Mouse (Mus musculus): ENCODE results near the gene Dglucy. TPM values are rescaled to one million over a fixed set of nuclear protein-coding genes. Genes with fewer than 3 reads are reported as not detected.

Gene Dglucy
- polyA plus RNA-seq, 1 experiment from 2014 or later = 2.6 TPM

DNA sequence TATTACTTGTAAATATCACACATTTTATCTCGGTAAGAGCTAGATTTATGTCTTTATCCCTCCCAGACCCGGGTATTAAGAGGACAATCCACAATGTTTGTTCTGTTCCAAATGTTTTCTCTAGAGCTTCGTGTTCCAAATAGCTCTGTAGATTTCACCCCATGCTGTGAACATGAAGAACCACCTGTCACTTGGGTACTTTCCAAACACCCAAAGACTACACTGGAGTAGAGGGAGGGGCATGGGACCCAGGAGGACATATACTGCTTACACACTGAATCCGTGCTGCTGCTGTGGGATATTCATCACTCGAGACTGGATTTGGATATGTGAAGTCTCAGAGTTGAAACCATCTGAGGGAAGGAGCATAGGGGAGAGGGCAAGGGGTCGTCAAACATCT is 130.9 kb downstream of the Dglucy start:
- Histone ChIP-seq H3K36me3 (ENCODE audit: control insufficient read depth, insufficient read depth) (peaks cover 29% of the 10 kb centered on the region), H3K4me1 (replicated peaks; ENCODE audit: control insufficient read depth, insufficient read depth, low read length) (no peaks in the 10 kb centered on the region; the same call in 1 of the 2 replicates), H3K9ac (ENCODE audit: low read depth, low read length) (no peak overlapping the region), H3K4me3 (ENCODE audit: low read depth, low read length) (no peak overlapping the region), H3K9me3 (ENCODE audit: control insufficient read depth) (no peaks in the 10 kb centered on the region), H3K27me3 (replicated peaks; ENCODE audit: control insufficient read depth, insufficient read depth, low read length) (0 out of 2 replicates have a peak, but pooled peaks cover 9% of the 10 kb centered on the region), H3K4me2 (replicated peaks; ENCODE audit: low read depth) (no peak overlapping the region), H3K27ac (ENCODE audit: low read depth, low read length) (no peak overlapping the region)
- no peak for TF ChIP-seq CTCF (IDR thresholded peaks at IDR 0.05; ENCODE audit: low read depth)
- 35% methylated on average over 6 of the region's 6 CpGs for WGBS
- ATAC-seq = 0 out of 2 replicates have a peak, but pooled peaks have one; percentile 6

- no peak for TF ChIP-seq CTCF (IDR thresholded peaks at IDR 0.05; ENCODE audit: low read depth)
- Histone ChIP-seq H3K4me2 (replicated peaks; ENCODE audit: low read depth) (no peak overlapping the region), H3K4me3 (ENCODE audit: low read depth, low read length) (no peak overlapping the region), H3K4me1 (replicated peaks; ENCODE audit: control insufficient read depth, insufficient read depth, low read length) (no peaks in the 10 kb centered on the region; the same call in 1 of the 2 replicates), H3K27ac (ENCODE audit: low read depth, low read length) (no peak overlapping the region), H3K9me3 (ENCODE audit: control insufficient read depth) (no peaks in the 10 kb centered on the region), H3K9ac (ENCODE audit: low read depth, low read length) (no peak overlapping the region), H3K36me3 (ENCODE audit: control insufficient read depth, insufficient read depth) (peaks cover 38% of the 10 kb centered on the region), H3K27me3 (replicated peaks; ENCODE audit: control insufficient read depth, insufficient read depth, low read length) (0 out of 2 replicates have a peak, but pooled peaks cover 9% of the 10 kb centered on the region)
- no peak for ATAC-seq
- 75% methylated on average over 12 of the region's 12 CpGs for WGBS
Measured at GRCm38 (mm10) chr12:100910731-100911130, 131.9 kb downstream of the Dglucy start.

DNA sequence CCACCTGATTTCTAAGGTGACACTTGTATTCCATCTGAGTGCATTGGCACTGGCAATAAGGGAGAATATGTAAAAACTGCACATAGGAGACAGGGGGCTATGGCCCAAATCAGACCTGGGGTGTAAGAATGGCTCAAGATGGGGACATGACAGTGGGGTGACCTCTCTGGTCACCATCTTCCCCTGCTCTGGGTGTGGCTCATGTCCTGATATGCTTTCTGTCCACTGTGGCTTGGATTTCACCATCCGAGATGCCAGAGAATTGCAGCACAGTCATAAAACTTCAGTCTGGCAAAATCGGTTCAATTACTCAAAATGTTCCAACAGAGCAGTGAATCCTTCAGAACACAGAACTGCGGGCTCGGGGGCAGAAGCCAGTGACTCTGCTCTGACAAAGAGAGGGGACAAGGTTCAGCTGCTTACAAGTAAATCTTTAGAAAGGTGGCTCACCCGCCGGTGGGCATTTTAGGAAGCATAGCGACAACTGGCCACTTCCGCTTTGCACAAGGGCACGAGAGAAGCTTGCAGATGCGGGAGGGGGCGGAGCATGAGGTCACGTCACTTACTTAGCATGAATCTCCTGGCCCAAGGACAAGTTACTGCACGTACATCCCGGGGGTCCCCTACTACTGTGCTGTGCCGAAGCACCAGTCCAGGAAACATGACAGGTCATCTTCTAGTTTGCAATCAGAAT is 145.9 kb downstream of the Dglucy start:
- TF ChIP-seq CTCF (IDR thresholded peaks at IDR 0.05; ENCODE audit: low read depth) = no peak
- H3K9me3 ChIP-seq (ENCODE audit: control insufficient read depth) = no peaks in the 10 kb centered on the region
- no peak overlapping the region for H3K9ac ChIP-seq (ENCODE audit: low read depth, low read length)
- no peak for ATAC-seq
- H3K36me3 ChIP-seq (ENCODE audit: control insufficient read depth, insufficient read depth) = peaks cover 67% of the 10 kb centered on the region
- 87% methylated on average over 15 of the region's 15 CpGs for WGBS
- H3K27me3 ChIP-seq (replicated peaks; ENCODE audit: control insufficient read depth, insufficient read depth, low read length) = no peaks in the 10 kb centered on the region
- H3K27ac ChIP-seq (ENCODE audit: low read depth, low read length) = no peak overlapping the region
- H3K4me1 ChIP-seq (replicated peaks; ENCODE audit: control insufficient read depth, insufficient read depth, low read length) = no peaks in the 10 kb centered on the region
- no peak overlapping the region for H3K4me2 ChIP-seq (replicated peaks; ENCODE audit: low read depth)
- no peak overlapping the region for H3K4me3 ChIP-seq (ENCODE audit: low read depth, low read length)

GRCm38 (mm10) chr12:100925644-100926619 is 147.1 kb downstream of the Dglucy start:
- H3K4me3 ChIP-seq (ENCODE audit: low read depth, low read length) = no peak overlapping the region
- H3K27me3 ChIP-seq (replicated peaks; ENCODE audit: control insufficient read depth, insufficient read depth, low read length) = no peaks in the 10 kb centered on the region
- H3K9me3 ChIP-seq (ENCODE audit: control insufficient read depth) = no peaks in the 10 kb centered on the region
- peak; percentile 25; the same call in 1 of the 2 replicates for ATAC-seq
- WGBS = 69% methylated on average over 14 of the region's 14 CpGs
- peak; percentile 83 for TF ChIP-seq CTCF (IDR thresholded peaks at IDR 0.05; ENCODE audit: low read depth)
- no peaks in the 10 kb centered on the region for H3K4me1 ChIP-seq (replicated peaks; ENCODE audit: control insufficient read depth, insufficient read depth, low read length)
- no peak overlapping the region for H3K27ac ChIP-seq (ENCODE audit: low read depth, low read length)
- H3K4me2 ChIP-seq (replicated peaks; ENCODE audit: low read depth) = no peak overlapping the region
- no peak overlapping the region for H3K9ac ChIP-seq (ENCODE audit: low read depth, low read length)
- H3K36me3 ChIP-seq (ENCODE audit: control insufficient read depth, insufficient read depth) = peaks cover 70% of the 10 kb centered on the region

- H3K4me3 ChIP-seq (ENCODE audit: low read depth, low read length) = no peak overlapping the region
- no peak for ATAC-seq
- TF ChIP-seq CTCF (IDR thresholded peaks at IDR 0.05; ENCODE audit: low read depth) = no peak
- 91% methylated on average over 9 of the region's 9 CpGs for WGBS
- H3K4me2 ChIP-seq (replicated peaks; ENCODE audit: low read depth) = no peak overlapping the region
- H3K27me3 ChIP-seq (replicated peaks; ENCODE audit: control insufficient read depth, insufficient read depth, low read length) = no peaks in the 10 kb centered on the region
- H3K9me3 ChIP-seq (ENCODE audit: control insufficient read depth) = no peaks in the 10 kb centered on the region
- no peak overlapping the region for H3K9ac ChIP-seq (ENCODE audit: low read depth, low read length)
- no peak overlapping the region for H3K27ac ChIP-seq (ENCODE audit: low read depth, low read length)
- no peaks in the 10 kb centered on the region for H3K4me1 ChIP-seq (replicated peaks; ENCODE audit: control insufficient read depth, insufficient read depth, low read length)
- H3K36me3 ChIP-seq (ENCODE audit: control insufficient read depth, insufficient read depth) = peaks cover 74% of the 10 kb centered on the region
Measured at GRCm38 (mm10) chr12:100928286-100928685, 149.4 kb downstream of the Dglucy start.

DNA sequence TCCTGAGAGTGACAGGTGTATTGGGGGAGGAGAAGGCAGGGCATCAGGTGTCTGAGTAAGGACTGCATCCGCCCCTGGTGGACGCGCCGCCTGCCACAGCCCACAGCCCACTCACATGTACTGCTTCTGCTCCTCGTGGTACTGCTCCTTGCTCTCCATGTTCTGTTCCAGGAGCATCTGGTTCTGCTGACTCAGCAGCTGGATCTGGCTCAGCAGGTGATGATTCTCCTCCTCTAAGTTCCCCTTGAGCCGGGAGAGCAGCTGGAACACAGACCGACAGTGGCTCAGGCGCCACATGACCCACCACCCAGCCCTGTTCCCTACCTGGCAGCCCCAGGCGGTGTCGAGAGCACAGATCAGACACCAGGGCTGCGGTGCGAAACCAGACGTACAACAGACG is 152.8 kb downstream of the Dglucy start:
- Histone ChIP-seq H3K36me3 (ENCODE audit: control insufficient read depth, insufficient read depth) (peaks cover 68% of the 10 kb centered on the region), H3K4me1 (replicated peaks; ENCODE audit: control insufficient read depth, insufficient read depth, low read length) (no peaks in the 10 kb centered on the region), H3K27me3 (replicated peaks; ENCODE audit: control insufficient read depth, insufficient read depth, low read length) (no peaks in the 10 kb centered on the region), H3K9ac (ENCODE audit: low read depth, low read length) (no peak overlapping the region), H3K9me3 (ENCODE audit: control insufficient read depth) (no peaks in the 10 kb centered on the region), H3K4me2 (replicated peaks; ENCODE audit: low read depth) (no peak overlapping the region), H3K27ac (ENCODE audit: low read depth, low read length) (no peak overlapping the region), H3K4me3 (ENCODE audit: low read depth, low read length) (no peak overlapping the region)
- TF ChIP-seq CTCF (IDR thresholded peaks at IDR 0.05; ENCODE audit: low read depth) = no peak
- ATAC-seq = no peak
- WGBS = 96% methylated on average over 14 of the region's 14 CpGs

Data from intestine, postnatal 0 days (tissue).